Mouse (Mus musculus) ovary, adult 2 months (tissue): ENCODE data around the gene Ampd2. TPM values are rescaled to one million over a fixed set of nuclear protein-coding genes. Genes with fewer than 3 reads are reported as not detected.

Experiments
- polyA plus RNA-seq: library from polyadenylated mRNA; depleted of rRNA; stranded (reverse); fragments of >200 nt; gene quantifications from 2 replicates; pipeline ENCODE4 v1.2.3, GENCODE M21; 2012; rRNA removed

The Ampd2 gene
- 259 and 297 TPM in 2 replicates for polyA plus RNA-seq

DNA sequence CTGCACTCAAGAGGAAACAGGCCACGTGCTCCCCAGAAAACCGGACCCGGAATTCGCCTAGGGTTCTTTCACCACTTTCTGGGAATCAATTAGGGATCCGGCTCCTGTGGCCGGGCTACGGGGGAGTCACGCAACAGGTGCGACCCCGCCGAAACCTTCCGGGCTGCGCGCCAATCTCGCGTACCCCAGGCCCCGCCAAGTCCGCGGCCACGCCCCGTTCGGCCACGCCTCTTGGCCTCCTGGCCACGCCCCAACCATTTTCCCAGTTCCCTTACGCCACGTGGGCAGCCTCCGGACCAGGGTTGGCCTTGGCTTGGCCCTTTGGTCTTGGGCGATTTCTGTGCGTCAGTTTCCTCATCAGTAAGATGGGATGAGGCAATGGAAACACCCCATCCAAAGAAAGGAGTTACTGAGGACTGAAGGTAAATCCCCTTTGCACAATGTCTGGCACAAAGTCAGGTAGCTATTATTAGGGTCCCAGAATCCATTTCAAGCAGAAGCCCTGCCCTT lies at the start of gene Ampd2:
Gene Ampd2, minus strand, starts transcription at position 182 of the 510 bp plus-strand sequence.

DNA sequence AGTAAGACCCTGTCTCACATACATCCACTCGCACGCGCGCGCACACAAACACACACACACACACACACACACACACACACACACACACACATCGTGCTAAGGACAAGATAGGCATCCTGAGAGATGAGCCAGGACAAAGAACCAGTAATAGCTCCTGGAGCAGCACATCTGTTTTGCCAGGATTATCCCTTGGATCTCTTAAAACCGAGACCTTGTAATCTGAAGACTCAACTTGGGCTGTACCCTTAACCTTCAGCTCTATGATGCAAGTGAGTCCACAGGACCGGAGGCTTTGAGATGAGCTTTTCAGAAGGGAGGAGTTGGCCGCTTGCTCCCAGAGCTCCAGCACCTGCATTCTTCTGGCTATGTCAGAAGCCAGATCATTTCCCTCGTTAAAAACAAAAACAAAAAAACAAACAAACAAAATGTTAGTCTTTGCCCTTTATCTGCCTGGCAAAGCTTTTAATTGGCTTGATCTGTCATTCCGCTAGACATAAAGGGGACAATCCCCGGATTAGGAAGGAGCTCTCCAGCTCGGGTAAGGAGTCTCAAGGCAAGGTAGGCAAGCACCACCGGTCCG lies 6.2 kb upstream of the Ampd2 start, which contains the start of gene Gnat2:
Gene Gnat2, plus strand, starts transcription at position 254 of the 580 bp plus-strand sequence.

DNA sequence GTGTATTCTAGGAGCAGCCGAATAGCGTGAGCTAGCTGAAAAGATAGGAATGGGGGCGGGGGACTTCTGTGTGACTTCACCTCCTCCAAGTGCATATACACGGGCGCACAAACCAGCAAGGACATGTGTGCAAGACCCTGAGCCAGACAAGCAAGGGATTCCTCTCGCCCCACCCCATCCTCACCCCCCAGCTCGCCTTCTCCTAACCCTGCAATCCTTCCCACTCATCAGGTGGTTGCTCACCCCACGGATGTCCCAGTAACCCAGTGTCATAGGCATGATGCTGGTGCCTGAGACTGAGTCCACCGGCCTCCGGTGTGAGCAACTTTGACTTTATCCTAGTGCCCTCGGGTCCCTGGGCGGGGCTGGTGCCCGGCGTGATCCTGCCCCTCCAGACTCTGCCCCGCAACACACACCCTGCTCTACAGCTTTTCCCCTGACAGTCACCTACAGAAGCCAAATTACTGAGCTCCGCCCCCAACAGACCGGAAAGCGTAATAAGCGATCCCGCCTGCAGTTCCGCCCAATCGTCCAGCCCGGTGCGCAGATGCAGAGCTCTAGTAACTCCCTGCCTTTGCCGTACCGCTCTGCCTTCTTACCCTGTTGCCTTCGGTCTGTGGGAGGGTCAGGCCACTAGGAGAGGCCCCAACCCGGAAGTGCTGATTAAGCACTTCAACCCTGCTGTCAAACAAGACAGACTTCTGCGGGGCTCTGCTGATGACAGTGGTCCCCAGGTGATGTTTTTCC lies 41.9 kb downstream of the Ampd2 start, which contains the start of gene Gstm4:
Gene Gstm4, minus strand, starts transcription at position 501 of the 747 bp plus-strand sequence.

Other genes with a start within 250 kb of the Ampd2 start
- gene Eps8l3, start 209.4 kb downstream of the Ampd2 start, polyA plus RNA-seq: 0.50 and 0.61 TPM in 2 replicates
- 30.9 and 37.0 TPM in 2 replicates for gene Gstm5, start 190.8 kb downstream of the Ampd2 start, polyA plus RNA-seq
- 38.2 and 70.6 TPM in 2 replicates for gene Gstm7, start 154.8 kb downstream of the Ampd2 start, polyA plus RNA-seq
- 7.2 and 8.0 TPM in 2 replicates for gene Gstm6, start 142.9 kb downstream of the Ampd2 start, polyA plus RNA-seq
- gene Gstm3, start 117.4 kb downstream of the Ampd2 start, polyA plus RNA-seq: 0.29 and 0.37 TPM in 2 replicates
- 769 and 813 TPM in 2 replicates for gene Gstm2, start 100.2 kb downstream of the Ampd2 start, polyA plus RNA-seq
- 1,875 and 2,662 TPM in 2 replicates for gene Gstm1, start 68.7 kb downstream of the Ampd2 start, polyA plus RNA-seq
- 10.8 and 14.4 TPM in 2 replicates for gene Gstm4, start 41.8 kb downstream of the Ampd2 start, polyA plus RNA-seq
- 1.8 and 2.3 TPM in 2 replicates for gene Gnat2, start 6.1 kb upstream of the Ampd2 start, polyA plus RNA-seq
- 15.1 and 16.2 TPM in 2 replicates for gene Gnai3, start 59.5 kb upstream of the Ampd2 start, polyA plus RNA-seq
- not detected in 2 replicates for gene Gpr61, start 68.2 kb upstream of the Ampd2 start, polyA plus RNA-seq
- gene Amigo1, start 99.7 kb upstream of the Ampd2 start, polyA plus RNA-seq: 42.4 and 42.5 TPM in 2 replicates
- gene Cyb561d1, start 114.6 kb upstream of the Ampd2 start, polyA plus RNA-seq: 8.7 and 9.5 TPM in 2 replicates
- gene Atxn7l2, start 124.3 kb upstream of the Ampd2 start, polyA plus RNA-seq: 16.2 and 17.9 TPM in 2 replicates
- gene Sypl2, start 140.0 kb upstream of the Ampd2 start, polyA plus RNA-seq: 0.16 and 0.17 TPM in 2 replicates
- 40.5 and 50.5 TPM in 2 replicates for gene Psma5, start 170.3 kb upstream of the Ampd2 start, polyA plus RNA-seq
- 29.1 and 29.2 TPM in 2 replicates for gene Sort1, start 197.4 kb upstream of the Ampd2 start, polyA plus RNA-seq